Mouse (Mus musculus) G1E (cell line): ENCODE measurements around the gene Prm2. TPM values are rescaled to one million over a fixed set of nuclear protein-coding genes. Genes with fewer than 3 reads are reported as not detected.

Experiments
- ATAC-seq: 2 replicates; pipeline ENCODE4 v1.8.0; 2016; ENCODE audit warnings: mild to moderate bottlenecking; ENCODE audit not compliant: insufficient number of reproducible peaks, poor library complexity, low FRiP score, severe bottlenecking; ENCODE audit errors: extremely low read depth
- DNase-seq: peaks from one replicate; pipeline ENCODE4 v3.0.0; 2012; ENCODE audit warnings: low spot score
- H3K27me3 ChIP-seq: 2 replicates; pipeline ENCODE4 v1.6.1; 2012; ENCODE audit warnings: mild to moderate bottlenecking, low read length, inconsistent platforms; ENCODE audit not compliant: insufficient read depth
- H3K36me3 ChIP-seq: replicated peaks from 2 replicates; pipeline ENCODE3; 2012; ENCODE audit warnings: mild to moderate bottlenecking, inconsistent platforms
- H3K4me1 ChIP-seq: 2 replicates; pipeline ENCODE4 v1.6.1; 2012; ENCODE audit warnings: low read depth, low read length, inconsistent platforms, mixed read lengths; ENCODE audit not compliant: insufficient read depth
- H3K4me3 ChIP-seq: 2 replicates; pipeline ENCODE4 v1.5.1; 2012; ENCODE audit warnings: low read depth, mild to moderate bottlenecking, inconsistent platforms, low read length, moderate library complexity, mixed read lengths
- H3K9me3 ChIP-seq: replicated peaks from 2 replicates; pipeline ENCODE4 v1.6.1; 2012; ENCODE audit warnings: inconsistent platforms
- CTCF ChIP-seq: IDR thresholded peaks from 2 replicates; pipeline ENCODE4 v1.5.1; 2012; ENCODE audit warnings: low read depth, low read length, inconsistent platforms, mixed read lengths
- GATA1 ChIP-seq: IDR thresholded peaks from 2 replicates; pipeline ENCODE4 v1.6.1; 2012; ENCODE audit warnings: borderline replicate concordance, low read length, inconsistent platforms, mixed read lengths
- GATA2 ChIP-seq: IDR thresholded peaks from 2 replicates; pipeline ENCODE4 v1.6.1; 2012; ENCODE audit warnings: low read depth, low read length, inconsistent platforms, borderline replicate concordance
- POLR2AphosphoS5 ChIP-seq: IDR thresholded peaks from 2 replicates; pipeline ENCODE4 v1.6.1; 2012; ENCODE audit warnings: low read depth, low read length, inconsistent platforms; ENCODE audit not compliant: insufficient replicate concordance
- TAL1 ChIP-seq: conservative IDR thresholded peaks from 2 replicates; pipeline ENCODE4 v1.6.1; 2012; ENCODE audit warnings: low read depth, low read length, inconsistent platforms, mixed read lengths
- polyA plus RNA-seq: library from polyadenylated mRNA; stranded (reverse); fragments of >175 nt; gene quantifications from 2 replicates; pipeline ENCODE4 v1.2.3, GENCODE M21; 2012
- total RNA-seq, 2 experiments: library from RNA; stranded (forward) in 1 of 2; stranded (reverse) in 1 of 2; fragments of 200-1000 nt in 1 of 2; fragments of >200 nt in 1 of 2; fragmentation: Nextera tagmentation in 1 of 2; gene quantifications; 2 replicates each; pipeline ENCODE4 v1.2.3; 2014 to 2017

Prm2 gene
- total and polyA plus RNA-seq, 3 experiments, result 0.49 TPM; not detected in 2

- TF ChIP-seq CTCF (peak; percentile 44; the same call in 1 of the 2 replicates), GATA2 (no peak)
- H3K4me3 ChIP-seq, result peak overlapping the region; percentile 84
- H3K27me3 ChIP-seq, result peaks cover 10% of the 10 kb centered on the region
- DNase-seq (peak; percentile 95), ATAC-seq (no peak; the same call in 1 of the 2 replicates)
- peaks cover 42% of the 10 kb centered on the region for H3K36me3 ChIP-seq
- peaks cover 83% of the 10 kb centered on the region for H3K4me1 ChIP-seq
- H3K9me3 ChIP-seq, result peaks cover 7% of the 10 kb centered on the region
Observed at GRCm38 (mm10) chr16:10784793-10785370, 11.1 kb downstream of the Prm2 start.

GRCm38 (mm10) chr16:10783883-10784792 is 11.8 kb downstream of the Prm2 start:
- ATAC-seq (no peak), DNase-seq (no peak)
- peaks cover 88% of the 10 kb centered on the region for H3K4me1 ChIP-seq
- peaks cover 7% of the 10 kb centered on the region for H3K9me3 ChIP-seq
- peaks cover 42% of the 10 kb centered on the region for H3K36me3 ChIP-seq
- H3K27me3 ChIP-seq, result peaks cover 7% of the 10 kb centered on the region; the same call in 1 of the 2 replicates
- no peak for TF ChIP-seq GATA1
- TF ChIP-seq CTCF, result no peak
- TF ChIP-seq TAL1, result no peak
- TF ChIP-seq POLR2AphosphoS5, result no peak
- no peak for TF ChIP-seq GATA2
- H3K4me3 ChIP-seq, result peak overlapping the region; percentile 84

- DNase-seq, result no peak
- H3K9me3 ChIP-seq, result peaks cover 7% of the 10 kb centered on the region
- no peak for TF ChIP-seq POLR2AphosphoS5
- TF ChIP-seq TAL1, result no peak
- no peak for TF ChIP-seq GATA2
- no peak for TF ChIP-seq CTCF
- no peak for TF ChIP-seq GATA1
- H3K4me3 ChIP-seq, result peak overlapping the region; percentile 84
- H3K4me1 ChIP-seq, result peaks cover 89% of the 10 kb centered on the region
- peaks cover 42% of the 10 kb centered on the region for H3K36me3 ChIP-seq
- no peak for ATAC-seq
- H3K27me3 ChIP-seq, result peaks cover 5% of the 10 kb centered on the region; the same call in 1 of the 2 replicates
Observed at GRCm38 (mm10) chr16:10783451-10783850, 12.5 kb downstream of the Prm2 start.

GRCm38 (mm10) chr16:10783152-10783434 is 12.8 kb downstream of the Prm2 start:
- ATAC-seq (no peak), DNase-seq (no peak)
- Histone ChIP-seq H3K36me3 (peaks cover 42% of the 10 kb centered on the region), H3K27me3 (peaks cover 1% of the 10 kb centered on the region; the same call in 1 of the 2 replicates), H3K9me3 (peaks cover 7% of the 10 kb centered on the region), H3K4me1 (peaks cover 89% of the 10 kb centered on the region), H3K4me3 (peak overlapping the region; percentile 84)
- TF ChIP-seq GATA1 (no peak), POLR2AphosphoS5 (no peak), CTCF (no peak), GATA2 (no peak), TAL1 (no peak)

GRCm38 (mm10) chr16:10782377-10783151 is 13.4 kb downstream of the Prm2 start:
- H3K4me1 ChIP-seq, result peaks cover 90% of the 10 kb centered on the region
- no peaks in the 10 kb centered on the region for H3K27me3 ChIP-seq
- ATAC-seq (no peak), DNase-seq (no peak)
- TF ChIP-seq GATA2 (no peak), POLR2AphosphoS5 (no peak), GATA1 (no peak), TAL1 (no peak), CTCF (no peak)
- H3K36me3 ChIP-seq, result peaks cover 42% of the 10 kb centered on the region
- H3K4me3 ChIP-seq, result peak overlapping the region; percentile 84
- peaks cover 7% of the 10 kb centered on the region for H3K9me3 ChIP-seq

- DNase-seq (no peak), ATAC-seq (no peak)
- Histone ChIP-seq H3K27me3 (no peaks in the 10 kb centered on the region), H3K9me3 (peaks cover 7% of the 10 kb centered on the region), H3K4me3 (peak overlapping the region; percentile 84; the same call in 1 of the 2 replicates), H3K4me1 (peaks cover 90% of the 10 kb centered on the region), H3K36me3 (peaks cover 42% of the 10 kb centered on the region)
- TF ChIP-seq POLR2AphosphoS5 (no peak), GATA1 (no peak), GATA2 (no peak), CTCF (no peak), TAL1 (no peak)
Observed at GRCm38 (mm10) chr16:10781862-10782371, 14.0 kb downstream of the Prm2 start.
